Mouse (Mus musculus) gastrocnemius, postnatal 4 days (tissue): ENCODE results near the gene S100a6. TPM values are rescaled to one million over a fixed set of nuclear protein-coding genes. Genes with fewer than 3 reads are reported as not detected.

Experiments
- DNase-seq, 2 experiments: peaks; one replicate each; pipeline ENCODE4 v3.0.0; 2021 to 2022; ENCODE audit warnings: low spot score in 2 of 2, mixed read lengths in 2 of 2
- total RNA-seq, 2 experiments: library from RNA; stranded (reverse); gene quantifications; 2 replicates each; pipeline ENCODE4 v1.2.3; 2021

Gene S100a6
- total RNA-seq, 2 experiments from 2014 or later: 140 to 154 TPM

- DNase-seq: no peak
These were observed 12.8 kb downstream of the S100a6 start for GRCm38 (mm10) chr3:90625496-90625895.

DNA sequence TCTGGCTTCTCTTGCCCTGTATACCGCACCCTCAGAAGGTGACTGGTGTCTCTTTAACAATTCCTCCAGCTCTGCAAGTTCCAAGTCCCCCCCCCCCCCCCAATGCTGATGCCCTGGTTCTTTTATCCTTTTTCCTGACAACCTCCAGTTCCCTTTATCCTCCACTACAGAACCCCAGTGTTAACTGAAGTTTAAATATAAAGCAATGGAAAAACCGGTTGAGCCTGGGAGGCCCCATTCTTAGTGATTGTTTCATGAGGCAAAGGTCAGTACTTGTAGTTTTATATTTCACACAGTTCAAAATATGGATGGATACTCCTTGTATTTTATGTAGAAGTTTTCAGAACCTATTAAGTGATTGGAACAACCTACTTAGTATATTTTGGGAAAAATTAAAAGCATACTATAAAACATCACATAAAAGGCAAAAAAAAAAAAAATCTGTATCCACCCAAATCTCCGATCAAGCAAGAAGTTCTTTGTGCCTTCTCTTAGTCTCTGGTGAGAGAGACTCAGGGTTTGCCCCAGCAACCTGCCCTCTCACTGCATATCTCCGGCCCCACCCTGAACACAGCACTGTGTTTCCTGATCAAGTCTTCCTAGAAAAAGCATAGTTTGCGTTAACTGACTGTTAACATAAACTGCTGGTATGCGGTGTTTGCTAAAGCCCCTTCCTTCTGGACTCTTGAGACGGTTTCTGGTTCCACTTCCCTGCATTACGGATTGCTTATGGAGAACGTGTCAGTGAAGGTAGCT, 13.8 kb downstream of the S100a6 start:
- DNase-seq: no peak

DNA sequence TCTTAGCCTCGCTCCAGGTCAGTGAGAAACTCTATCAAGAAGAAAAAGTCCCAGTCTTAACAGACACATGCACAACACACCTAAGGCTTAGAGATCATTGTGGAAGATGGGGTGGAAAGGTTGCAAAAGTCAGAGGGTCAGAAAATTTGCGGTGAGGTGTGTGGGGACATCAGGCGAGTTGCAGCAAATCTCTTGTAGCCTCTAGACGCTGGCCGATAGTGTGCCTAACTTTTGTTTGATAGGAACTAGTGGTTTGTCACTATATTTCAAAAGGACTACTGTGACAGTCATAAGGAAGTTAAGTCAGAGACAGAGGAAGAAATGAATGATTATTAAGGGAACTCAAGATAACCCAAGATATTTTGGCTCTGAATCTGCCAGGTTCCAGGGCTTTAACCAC, 14.7 kb downstream of the S100a6 start:
- DNase-seq: no peak

DNA sequence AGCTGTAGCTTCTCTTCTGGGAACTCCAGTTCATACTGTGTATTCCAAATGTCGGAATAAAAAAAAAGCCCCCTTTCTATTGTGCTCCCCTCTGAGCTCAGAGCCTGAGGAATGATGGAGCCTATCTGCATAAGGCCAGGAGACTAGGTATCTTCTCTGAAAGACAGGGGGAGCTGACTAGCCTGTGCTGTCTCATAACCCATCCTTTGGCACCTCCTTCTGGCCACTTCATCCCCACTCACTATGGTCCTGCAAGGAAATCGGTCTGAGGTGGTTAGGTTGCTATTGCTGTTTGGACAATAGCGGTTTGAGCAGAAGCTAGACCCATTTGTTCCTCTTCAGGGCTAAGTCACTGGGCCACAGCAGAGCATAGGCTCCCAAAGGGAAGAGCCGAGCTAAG, 15.1 kb downstream of the S100a6 start:
- no peak for DNase-seq

DNA sequence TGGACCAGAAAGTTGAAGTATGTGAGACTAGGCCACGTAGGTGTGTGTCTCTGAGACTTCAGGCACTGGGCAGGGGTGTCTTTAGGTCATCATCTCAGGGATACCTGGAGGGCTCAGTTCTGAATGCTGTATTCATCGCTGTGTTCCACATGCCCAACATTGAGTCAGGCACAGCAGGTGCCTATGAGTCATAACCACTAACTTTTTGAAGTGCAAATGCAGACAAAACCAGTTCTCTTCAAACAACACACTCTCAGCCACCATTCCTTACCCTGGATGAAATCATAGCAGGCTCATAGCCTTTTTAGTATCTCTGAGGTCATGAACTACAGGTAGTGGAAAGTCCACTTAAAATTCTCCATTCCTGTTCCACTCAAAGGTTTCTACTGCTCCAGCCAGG, 16.6 kb downstream of the S100a6 start:
- DNase-seq: no peak

- DNase-seq: no peak
These were observed 19.3 kb downstream of the S100a6 start for GRCm38 (mm10) chr3:90631984-90632383.

DNA sequence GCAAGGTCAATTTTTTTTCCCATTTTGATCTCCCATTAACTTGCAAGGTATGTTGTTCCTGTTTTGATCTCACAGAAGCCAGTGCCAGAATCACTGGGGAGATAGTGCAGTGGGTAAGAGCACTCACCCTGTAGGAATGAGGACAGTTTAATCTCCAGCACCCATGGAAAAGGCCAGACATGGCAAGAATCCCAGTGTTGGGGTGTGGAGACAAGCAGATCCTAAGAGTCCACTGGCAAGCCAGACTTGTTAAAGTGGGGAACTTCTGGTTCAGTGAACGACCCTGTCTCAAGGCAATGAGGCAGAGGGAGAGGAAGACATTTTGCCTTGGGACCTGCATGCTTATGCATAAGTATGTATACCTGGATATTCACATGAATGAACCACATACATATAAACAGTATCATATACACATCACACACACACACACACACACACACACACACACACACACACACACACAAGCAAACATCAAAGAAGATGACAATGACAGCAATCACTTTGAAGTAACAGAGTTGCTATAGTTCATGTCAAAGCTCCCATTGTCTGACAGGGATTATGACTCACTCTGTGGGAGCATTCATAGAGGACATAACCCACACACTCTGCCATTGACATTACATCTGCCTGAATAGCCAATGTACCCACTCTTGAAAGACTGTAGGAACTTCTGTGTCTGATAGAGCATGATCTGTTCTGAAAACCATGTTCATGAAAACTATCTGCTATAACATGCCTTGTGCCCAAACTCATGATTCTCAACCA, 26.0 kb downstream of the S100a6 start:
- DNase-seq: no peak

- DNase-seq: no peak
These were observed 27.0 kb downstream of the S100a6 start for GRCm38 (mm10) chr3:90639511-90640154.

DNA sequence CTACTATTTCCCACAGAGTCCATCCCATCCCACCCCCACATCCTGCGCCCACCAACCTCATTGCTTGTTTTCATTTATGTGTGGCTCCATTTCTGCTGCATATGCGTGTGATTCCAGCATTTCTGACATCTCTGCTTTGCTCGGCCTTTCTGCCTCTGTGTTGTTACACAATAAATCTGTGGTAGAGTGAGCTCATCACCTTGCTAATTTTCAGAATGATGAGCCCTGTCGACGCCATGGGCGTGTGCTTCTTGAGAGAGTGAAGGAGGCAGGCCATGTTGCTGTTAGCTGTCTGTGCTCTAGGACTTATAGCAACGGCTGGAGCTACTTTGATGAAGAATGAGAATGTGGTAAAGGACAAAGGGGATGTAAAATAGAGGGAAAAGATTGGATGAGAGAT, 28.3 kb downstream of the S100a6 start:
- no peak for DNase-seq

DNA sequence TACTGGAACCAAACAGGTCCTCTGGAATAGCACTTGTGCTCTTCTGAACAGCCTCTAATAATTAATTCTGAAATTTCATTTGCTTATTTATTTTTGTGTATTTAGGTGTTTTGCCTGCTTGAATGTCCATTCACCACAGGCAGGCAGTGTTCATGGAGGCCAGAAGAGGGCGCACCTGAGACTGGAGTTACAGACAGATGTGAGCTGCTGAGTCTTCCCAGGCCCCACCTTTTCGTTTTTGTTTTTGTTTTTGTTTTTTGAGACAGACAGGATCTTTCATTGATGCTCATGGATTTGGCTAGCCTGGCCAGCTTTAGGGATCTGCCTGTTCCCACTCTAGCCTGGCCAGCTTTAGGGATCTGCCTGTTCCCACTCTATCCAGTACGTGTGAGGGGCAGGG, 31.5 kb downstream of the S100a6 start:
- DNase-seq: peak in 1 of 2 experiments; percentile 39

DNA sequence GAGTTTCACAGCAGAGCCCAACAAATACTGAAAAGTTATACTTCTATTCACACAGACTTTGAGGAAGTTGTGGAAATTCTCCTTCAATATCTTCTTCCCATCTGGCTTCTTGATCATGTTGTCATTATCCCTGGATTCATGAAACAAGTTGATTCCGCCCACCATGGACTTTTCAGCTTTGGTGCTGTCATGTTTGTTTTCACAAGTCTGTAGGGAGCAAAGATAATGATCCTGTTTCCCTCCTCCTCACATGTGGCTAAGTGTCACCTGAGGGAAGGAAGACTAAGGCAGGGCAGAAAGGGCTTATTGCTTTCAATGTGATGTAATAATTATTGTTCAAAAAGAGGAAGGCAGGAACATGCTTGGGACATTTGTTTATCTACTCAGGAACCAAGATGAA, 34.6 kb downstream of the S100a6 start:
- DNase-seq: no peak

GRCm38 (mm10) chr3:90648981-90649380, 36.3 kb downstream of the S100a6 start:
- no peak for DNase-seq

GRCm38 (mm10) chr3:90649832-90650231, 37.1 kb downstream of the S100a6 start:
- no peak for DNase-seq

GRCm38 (mm10) chr3:90652878-90653508, 40.3 kb downstream of the S100a6 start:
- DNase-seq: peak; percentile 40 to 72

DNA sequence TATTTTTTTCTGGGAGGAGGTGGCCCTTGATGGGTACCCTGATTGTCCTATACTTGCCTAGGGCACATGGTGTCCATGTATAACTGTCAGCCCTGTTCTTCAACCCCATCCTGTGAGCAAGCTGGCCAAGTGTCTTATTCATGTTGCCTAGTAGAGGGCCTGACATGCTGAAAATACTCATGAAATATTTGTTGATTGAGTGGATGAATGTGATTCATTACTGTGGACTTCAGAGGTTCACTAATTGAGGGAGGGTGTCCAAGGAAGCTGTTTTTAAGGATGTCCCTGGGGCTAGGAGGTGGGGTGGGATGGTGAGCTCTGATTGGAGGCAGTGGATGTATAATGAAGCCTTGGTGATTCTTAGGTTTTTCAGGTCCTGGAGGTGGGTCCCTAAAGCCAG, 41.0 kb downstream of the S100a6 start, which contains the start of gene S100a7a:
Gene S100a7a (plus strand): TSS at position 301 of the 400 bp plus-strand sequence.
- DNase-seq: no peak

DNA sequence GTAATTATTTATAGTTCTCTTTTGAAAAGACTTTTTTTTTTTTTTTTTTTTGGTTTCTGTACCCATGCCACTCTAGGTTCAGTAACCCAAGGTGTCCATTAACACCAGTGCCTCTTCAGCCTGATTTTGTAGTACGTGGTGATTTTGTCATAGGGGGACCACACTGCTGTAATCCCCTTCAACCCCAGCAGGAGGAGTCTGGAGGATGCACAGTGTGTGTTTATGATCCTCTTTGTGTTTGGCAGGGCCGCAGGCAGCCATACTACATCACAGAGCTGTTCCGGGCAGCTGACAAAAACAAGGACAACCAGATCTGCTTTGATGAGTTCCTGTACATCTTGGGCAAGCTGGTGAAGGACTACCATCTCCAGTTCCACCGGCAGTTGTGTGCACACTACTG, 44.7 kb downstream of the S100a6 start:
- DNase-seq: no peak

- DNase-seq: no peak
These were observed 46.8 kb downstream of the S100a6 start for GRCm38 (mm10) chr3:90659364-90660044.

- DNase-seq: no peak
These were observed 51.5 kb downstream of the S100a6 start for GRCm38 (mm10) chr3:90664219-90664618.

- DNase-seq: peak in 1 of 2 experiments; percentile 25
These were observed 56.2 kb downstream of the S100a6 start, which contains the start of gene S100a8 for GRCm38 (mm10) chr3:90668846-90669245. S100a8 (plus strand) TSS chr3:90668978.
